Mouse (Mus musculus) lung, postnatal 4 days (tissue): ENCODE data around the gene Gm10401.

Experiments used
- DNase-seq, 2 experiments: peaks; one replicate each; pipeline ENCODE4 v3.0.0; 2021

Gm10401 gene

GRCm38 (mm10) chr5:115069611-115070010 is 28.5 kb downstream of the Gm10401 start:
- DNase-seq = no peak

GRCm38 (mm10) chr5:115068671-115069421 is 29.2 kb downstream of the Gm10401 start:
- no peak for DNase-seq

GRCm38 (mm10) chr5:115066245-115066644 is 31.9 kb downstream of the Gm10401 start:
- no peak for DNase-seq

GRCm38 (mm10) chr5:115063391-115063790 is 34.7 kb downstream of the Gm10401 start:
- no peak for DNase-seq

- no peak for DNase-seq
These were observed 35.5 kb downstream of the Gm10401 start for GRCm38 (mm10) chr5:115062566-115062965.

GRCm38 (mm10) chr5:115060977-115061376 is 37.1 kb downstream of the Gm10401 start:
- DNase-seq = no peak

GRCm38 (mm10) chr5:115060067-115060695 is 37.9 kb downstream of the Gm10401 start:
- DNase-seq = no peak

GRCm38 (mm10) chr5:115058584-115059297 is 39.4 kb downstream of the Gm10401 start:
- no peak for DNase-seq

GRCm38 (mm10) chr5:115057153-115057552 is 40.9 kb downstream of the Gm10401 start:
- DNase-seq = no peak

- DNase-seq = no peak
These were observed 42.7 kb downstream of the Gm10401 start for GRCm38 (mm10) chr5:115055418-115055817.

- DNase-seq = no peak
These were observed 44.2 kb downstream of the Gm10401 start for GRCm38 (mm10) chr5:115053791-115054396.

GRCm38 (mm10) chr5:115052546-115052945 is 45.5 kb downstream of the Gm10401 start:
- peak; percentile 17 to 37 for DNase-seq

- no peak for DNase-seq
These were observed 47.3 kb downstream of the Gm10401 start for GRCm38 (mm10) chr5:115050776-115051175.

GRCm38 (mm10) chr5:115049692-115050091 is 48.4 kb downstream of the Gm10401 start:
- DNase-seq = no peak
